Mouse (Mus musculus) embryonic facial prominence, embryonic 13.5 days (tissue): ENCODE measurements at regions not wholly inside any gene's neighbourhood (a gene's known extent, or its start where the extent isn't known, plus 50 kb on each side); places are given as distances from the start of the nearest gene placed in this dataset.
A peak's percentile ranks its signal among the peaks of the same experiment; 100 is the strongest.

Source experiments
- ATAC-seq: fragments of 200-750 bp; cut with Nextera tagmentation; 2 replicates; pipeline ENCODE4 v1.8.0; 2017; ENCODE audit warnings: low read depth; ENCODE audit not compliant: insufficient number of reproducible peaks, insufficient read depth, low FRiP score, low TSS enrichment
- H3K27ac ChIP-seq: fragments of 300-500 bp; sonication (generic); 2 replicates; pipeline ENCODE4 v1.5.1; 2015; ENCODE audit warnings: moderate library complexity, mild to moderate bottlenecking, inconsistent platforms
- H3K27me3 ChIP-seq: fragments of 300-500 bp; sonication (generic); 2 replicates; pipeline ENCODE4 v1.6.1; 2015; ENCODE audit warnings: mild to moderate bottlenecking, inconsistent platforms
- H3K36me3 ChIP-seq: fragments of 300-500 bp; sonication (generic); 2 replicates; pipeline ENCODE4 v1.6.1; 2015; ENCODE audit warnings: mild to moderate bottlenecking, inconsistent platforms
- H3K4me1 ChIP-seq: fragments of 300-500 bp; sonication (generic); 2 replicates; pipeline ENCODE4 v1.6.1; 2015; ENCODE audit warnings: inconsistent platforms
- H3K4me2 ChIP-seq: fragments of 300-500 bp; sonication (generic); 2 replicates; pipeline ENCODE4 v1.6.1; 2015; ENCODE audit warnings: moderate library complexity, mild to moderate bottlenecking, inconsistent platforms
- H3K4me3 ChIP-seq: fragments of 300-500 bp; sonication (generic); 2 replicates; pipeline ENCODE4 v1.5.1; 2015; ENCODE audit warnings: mild to moderate bottlenecking, inconsistent platforms
- H3K9ac ChIP-seq: fragments of 300-500 bp; sonication (generic); 2 replicates; pipeline ENCODE4 v1.6.1; 2015; ENCODE audit warnings: mild to moderate bottlenecking, inconsistent platforms
- H3K9me3 ChIP-seq: fragments of 300-500 bp; sonication (generic); 2 replicates; pipeline ENCODE4 v1.6.1; 2016; ENCODE audit warnings: inconsistent platforms
- WGBS: fragments of 180-500 bp; shearing (Covaris S2); methylation state at CpG from one replicate; pipeline ENCODE4 v1.1.7; 2015; ENCODE audit warnings: mixed read lengths; 5-methylcytosine and 5-hydroxymethylcytosine counted together

GRCm38 (mm10) chr2:59406976-59407375 is 77.5 kb upstream of the Dapl1 start:
- WGBS, result 69% methylated on average over 3 of the region's 3 CpGs

GRCm38 (mm10) chr2:59407512-59407988 is 76.9 kb upstream of the Dapl1 start:
- no peaks in the 10 kb centered on the region for H3K27me3 ChIP-seq
- no peak overlapping the region for H3K4me2 ChIP-seq
- ATAC-seq, result no peak
- H3K9me3 ChIP-seq, result 0 out of 2 replicates have a peak, but pooled peaks cover 1% of the 10 kb centered on the region
- H3K4me3 ChIP-seq, result no peak overlapping the region
- no peaks in the 10 kb centered on the region for H3K36me3 ChIP-seq
- WGBS, result 41% methylated on average over 13 of the region's 13 CpGs
- H3K4me1 ChIP-seq, result peaks cover 15% of the 10 kb centered on the region; the same call in 1 of the 2 replicates
- no peak overlapping the region for H3K9ac ChIP-seq
- no peak overlapping the region for H3K27ac ChIP-seq

More at GRCm38 (mm10) chr2:59406976-59407375, 77.5 kb upstream of the Dapl1 start:
- H3K9ac ChIP-seq, result no peak overlapping the region
- H3K27ac ChIP-seq, result no peak overlapping the region
- peaks cover 15% of the 10 kb centered on the region; the same call in 1 of the 2 replicates for H3K4me1 ChIP-seq
- no peaks in the 10 kb centered on the region for H3K9me3 ChIP-seq
- H3K36me3 ChIP-seq, result no peaks in the 10 kb centered on the region
- no peak overlapping the region for H3K4me2 ChIP-seq
- no peaks in the 10 kb centered on the region for H3K27me3 ChIP-seq
- no peak for ATAC-seq
- H3K4me3 ChIP-seq, result no peak overlapping the region

DNA sequence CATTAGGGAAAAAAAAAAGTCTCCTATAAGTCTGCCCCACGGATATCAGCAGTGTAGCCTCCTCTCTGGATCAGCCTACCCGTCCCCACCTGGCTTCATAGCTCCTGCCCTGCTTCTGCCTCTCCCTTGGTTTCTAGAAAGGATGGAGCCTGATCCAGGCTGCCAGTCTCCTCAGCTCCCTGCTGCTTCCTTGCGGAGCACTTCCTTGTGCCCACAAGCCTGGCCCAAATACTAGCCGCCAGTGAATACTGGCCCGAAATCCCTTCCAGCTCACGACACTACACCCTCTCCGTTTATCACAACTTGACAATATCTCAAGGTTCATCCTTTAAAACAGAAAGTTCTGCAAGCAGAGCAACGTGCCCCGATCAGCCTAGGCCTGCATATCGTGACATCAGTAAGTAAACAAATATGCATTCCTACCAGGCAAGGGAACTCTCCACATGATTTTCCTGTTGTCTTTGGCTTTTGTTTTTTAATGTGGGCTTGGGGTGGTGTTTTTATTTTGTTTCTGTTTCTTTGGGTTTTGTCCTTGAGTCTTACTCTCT is 76.3 kb upstream of the Dapl1 start:
- ATAC-seq, result no peak
- 68% methylated on average over 10 of the region's 10 CpGs for WGBS
- no peak overlapping the region for H3K9ac ChIP-seq

GRCm38 (mm10) chr2:59414612-59415011 is 69.8 kb upstream of the Dapl1 start:
- 53% methylated on average over 9 of the region's 9 CpGs for WGBS
- H3K27ac ChIP-seq, result no peak overlapping the region
- no peak overlapping the region for H3K4me2 ChIP-seq
- no peak overlapping the region for H3K4me3 ChIP-seq
- H3K36me3 ChIP-seq, result no peaks in the 10 kb centered on the region
- peaks cover 25% of the 10 kb centered on the region for H3K4me1 ChIP-seq
- no peak for ATAC-seq
- no peaks in the 10 kb centered on the region for H3K27me3 ChIP-seq
- H3K9ac ChIP-seq, result no peak overlapping the region
- peaks cover 5% of the 10 kb centered on the region; the same call in 1 of the 2 replicates for H3K9me3 ChIP-seq

More for the DNA sequence above, 76.3 kb upstream of the Dapl1 start:
- H3K4me3 ChIP-seq, result no peak overlapping the region
- H3K27ac ChIP-seq, result no peak overlapping the region
- H3K36me3 ChIP-seq, result no peaks in the 10 kb centered on the region
- H3K9me3 ChIP-seq, result peaks cover 5% of the 10 kb centered on the region; the same call in 1 of the 2 replicates
- peaks cover 15% of the 10 kb centered on the region; the same call in 1 of the 2 replicates for H3K4me1 ChIP-seq
- no peaks in the 10 kb centered on the region for H3K27me3 ChIP-seq
- no peak overlapping the region for H3K4me2 ChIP-seq

DNA sequence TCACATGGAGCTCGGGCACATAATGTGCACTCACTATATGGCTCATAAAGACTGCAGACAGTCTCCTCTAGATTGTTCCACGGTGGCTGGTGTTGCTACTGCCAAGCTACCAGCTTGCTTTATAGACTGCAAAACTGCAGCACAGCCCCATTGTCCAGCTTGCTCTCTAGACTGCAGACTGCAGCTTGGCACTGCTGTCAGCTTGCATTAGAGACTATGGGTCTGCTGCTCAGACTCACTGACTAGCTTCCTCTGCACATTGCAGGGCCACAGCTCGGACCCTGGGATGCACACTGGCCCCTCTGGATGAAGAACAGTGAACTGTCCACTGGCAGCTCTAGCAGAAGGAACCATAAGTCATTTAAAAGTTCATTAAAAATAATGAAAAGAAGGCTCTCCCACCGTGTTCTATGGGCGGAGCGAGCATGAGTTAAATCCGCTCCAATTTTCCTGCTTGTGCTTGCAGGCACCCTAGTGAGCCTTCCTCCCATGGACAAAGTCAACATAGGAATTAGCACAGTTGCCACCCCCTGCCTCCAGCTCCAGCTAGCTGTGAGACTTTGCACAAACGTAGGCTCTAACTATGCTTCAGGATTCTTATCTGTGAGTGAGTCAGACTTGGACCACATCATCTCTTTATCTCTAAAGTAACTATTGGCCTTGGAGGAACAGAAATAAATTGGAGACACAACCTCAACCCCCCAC is 67.8 kb upstream of the Dapl1 start:
- Histone ChIP-seq H3K36me3 (no peaks in the 10 kb centered on the region), H3K9me3 (peaks cover 5% of the 10 kb centered on the region; the same call in 1 of the 2 replicates), H3K4me2 (no peak overlapping the region), H3K27ac (no peak overlapping the region), H3K27me3 (no peaks in the 10 kb centered on the region), H3K4me3 (no peak overlapping the region), H3K9ac (no peak overlapping the region), H3K4me1 (peaks cover 25% of the 10 kb centered on the region)
- ATAC-seq, result no peak
- WGBS, result 80% methylated on average over 8 of the region's 8 CpGs

DNA sequence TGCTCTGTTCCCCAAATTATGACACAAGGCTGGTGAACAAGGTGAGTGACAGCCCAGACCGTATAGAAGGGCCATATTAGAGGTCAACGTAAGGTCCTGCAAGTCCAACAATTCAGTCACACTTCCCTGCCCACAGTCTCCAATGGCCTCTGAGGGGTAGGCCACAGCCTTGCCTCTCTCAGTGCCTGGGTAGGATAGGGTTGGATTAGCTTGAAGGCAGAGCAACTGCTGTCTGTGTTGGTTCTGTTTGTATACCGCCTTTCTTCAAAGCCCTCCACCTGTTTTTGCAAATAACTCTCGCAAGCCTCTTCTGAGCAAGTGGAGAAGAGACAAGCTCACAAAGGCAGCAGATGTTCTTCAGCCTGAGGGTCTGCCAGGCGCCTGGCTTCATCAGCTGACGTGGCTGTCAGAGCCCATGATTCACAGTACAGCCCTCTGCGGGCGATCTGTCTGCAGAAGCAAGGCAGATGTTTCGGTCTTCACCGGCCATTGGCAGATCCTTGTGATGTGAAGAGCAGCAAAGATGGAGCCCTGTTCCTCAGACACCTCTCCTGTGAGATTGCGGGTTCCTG is 67.0 kb upstream of the Dapl1 start:
- Histone ChIP-seq H3K9ac (no peak overlapping the region), H3K36me3 (no peaks in the 10 kb centered on the region), H3K27ac (no peak overlapping the region), H3K4me3 (no peak overlapping the region), H3K4me1 (peaks cover 30% of the 10 kb centered on the region), H3K27me3 (no peaks in the 10 kb centered on the region), H3K4me2 (no peak overlapping the region), H3K9me3 (peaks cover 4% of the 10 kb centered on the region; the same call in 1 of the 2 replicates)
- no peak for ATAC-seq
- WGBS, result 78% methylated on average over 11 of the region's 11 CpGs

DNA sequence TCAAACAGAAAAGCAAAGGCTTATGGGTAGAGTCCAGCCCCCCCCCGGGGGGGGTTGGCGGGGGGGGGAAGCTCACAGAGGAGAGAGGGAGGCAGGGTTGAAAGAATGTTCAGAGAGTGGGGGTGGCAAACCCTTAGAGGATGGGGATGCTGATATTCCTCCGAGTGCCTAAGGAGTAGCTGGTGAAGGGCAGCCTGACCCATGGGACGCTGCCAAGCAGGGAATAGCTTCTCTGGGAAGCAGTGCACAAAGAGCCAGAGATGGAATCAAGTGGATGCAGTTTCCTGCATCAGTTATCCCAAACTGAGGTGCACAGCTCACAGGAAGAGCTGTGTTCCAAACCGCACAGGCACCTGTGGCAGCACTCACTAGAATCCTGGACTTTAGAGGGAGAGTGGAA is 64.0 kb upstream of the Dapl1 start:
- Histone ChIP-seq H3K27me3 (no peaks in the 10 kb centered on the region), H3K4me3 (no peak overlapping the region), H3K9ac (no peak overlapping the region), H3K4me1 (peaks cover 28% of the 10 kb centered on the region), H3K9me3 (no peaks in the 10 kb centered on the region), H3K4me2 (no peak overlapping the region), H3K27ac (no peak overlapping the region), H3K36me3 (no peaks in the 10 kb centered on the region)
- 75% methylated on average over 5 of the region's 5 CpGs for WGBS
- no peak for ATAC-seq

DNA sequence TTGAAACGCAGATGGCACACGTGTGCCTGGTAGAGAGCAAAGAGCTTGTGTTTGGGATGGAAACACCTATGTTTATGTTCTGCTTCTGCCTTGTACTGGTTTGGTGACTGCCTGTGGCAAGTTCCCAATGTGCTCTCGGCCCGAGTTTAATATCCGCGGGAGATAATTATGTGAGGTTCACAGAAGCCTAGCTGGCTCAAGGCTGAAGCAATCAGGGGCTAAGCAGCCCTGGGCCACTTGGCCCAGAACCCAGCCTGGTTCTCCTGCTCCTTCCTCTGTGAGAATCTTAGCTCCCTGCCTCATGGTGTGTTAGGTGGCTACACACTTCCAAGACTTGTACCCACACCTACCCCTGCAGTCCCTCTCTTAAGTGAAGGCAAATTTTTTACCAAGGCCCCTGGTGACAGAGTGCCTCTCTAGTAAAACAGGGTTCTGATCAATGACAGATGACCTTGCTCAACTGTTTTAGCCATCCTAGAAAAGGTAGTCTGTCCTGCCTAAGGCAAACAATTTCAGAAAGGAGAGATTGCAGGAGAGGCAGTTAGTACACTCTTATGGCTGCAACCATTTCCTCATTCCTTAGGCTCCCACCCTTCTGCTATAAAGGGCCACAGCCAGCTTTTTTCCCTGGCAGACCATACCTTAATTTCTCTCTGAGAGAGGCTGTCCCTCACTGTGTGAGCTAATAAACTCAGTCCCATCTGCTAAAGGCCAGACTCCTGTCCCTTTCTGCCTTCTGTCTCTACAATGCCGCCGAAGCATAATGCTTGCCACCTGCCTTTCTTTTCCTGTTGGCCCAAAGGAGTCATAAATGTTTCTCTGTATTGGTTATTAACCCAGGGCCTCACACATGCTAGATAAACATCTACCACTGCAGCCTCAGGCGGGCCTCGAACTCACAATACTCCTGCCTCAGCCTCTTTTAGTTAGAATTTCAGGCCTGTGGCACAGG is 61.9 kb upstream of the Dapl1 start:
- ATAC-seq, result no peak
- Histone ChIP-seq H3K4me2 (no peak overlapping the region), H3K9me3 (no peaks in the 10 kb centered on the region), H3K4me1 (peaks cover 16% of the 10 kb centered on the region), H3K27ac (0 out of 2 replicates have a peak overlapping the region, but pooled peaks have one; percentile 16), H3K36me3 (no peaks in the 10 kb centered on the region), H3K27me3 (no peaks in the 10 kb centered on the region), H3K9ac (no peak overlapping the region), H3K4me3 (no peak overlapping the region)
- WGBS, result 61% methylated on average over 10 of the region's 10 CpGs

GRCm38 (mm10) chr2:59424205-59424604 is 60.2 kb upstream of the Dapl1 start:
- Histone ChIP-seq H3K4me1 (peaks cover 16% of the 10 kb centered on the region), H3K36me3 (no peaks in the 10 kb centered on the region), H3K4me2 (no peak overlapping the region), H3K27me3 (no peaks in the 10 kb centered on the region), H3K27ac (no peak overlapping the region), H3K9ac (no peak overlapping the region), H3K9me3 (no peaks in the 10 kb centered on the region), H3K4me3 (no peak overlapping the region)
- 86% methylated on average over 2 of the region's 2 CpGs for WGBS
- ATAC-seq, result no peak

GRCm38 (mm10) chr2:59424729-59425128 is 59.7 kb upstream of the Dapl1 start:
- Histone ChIP-seq H3K4me3 (no peak overlapping the region), H3K36me3 (no peaks in the 10 kb centered on the region), H3K27ac (no peak overlapping the region), H3K9me3 (no peaks in the 10 kb centered on the region), H3K4me2 (no peak overlapping the region), H3K9ac (no peak overlapping the region), H3K27me3 (no peaks in the 10 kb centered on the region), H3K4me1 (peaks cover 16% of the 10 kb centered on the region)
- ATAC-seq, result 0 out of 2 replicates have a peak, but pooled peaks have one; percentile 40
- WGBS, result 33% methylated on average over 5 of the region's 5 CpGs

DNA sequence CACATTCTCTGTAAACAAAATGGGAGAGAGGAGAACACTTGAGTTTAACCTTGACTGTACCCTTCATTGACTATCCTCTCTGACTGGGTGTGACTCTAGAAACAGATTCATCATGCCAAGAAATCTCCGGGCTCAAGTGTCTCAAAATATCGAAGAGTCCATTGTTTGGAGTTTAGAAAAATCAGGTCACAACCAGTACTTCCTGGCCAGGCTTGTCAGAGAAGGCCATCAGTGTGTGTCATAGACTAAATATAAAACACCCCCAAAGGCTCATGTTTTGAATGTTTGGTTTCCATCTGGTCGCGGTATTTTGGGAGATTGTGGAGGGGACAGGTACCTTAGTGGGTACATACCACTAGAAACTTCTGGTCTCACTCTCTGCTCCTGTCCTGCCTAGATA is 58.6 kb upstream of the Dapl1 start:
- H3K27me3 ChIP-seq, result no peaks in the 10 kb centered on the region
- H3K4me3 ChIP-seq, result no peak overlapping the region
- H3K9me3 ChIP-seq, result no peaks in the 10 kb centered on the region
- no peak overlapping the region for H3K4me2 ChIP-seq
- WGBS, result 92% methylated on average over 4 of the region's 4 CpGs
- ATAC-seq, result no peak
- H3K9ac ChIP-seq, result no peak overlapping the region
- no peak overlapping the region for H3K27ac ChIP-seq
- peaks cover 18% of the 10 kb centered on the region for H3K4me1 ChIP-seq
- H3K36me3 ChIP-seq, result no peaks in the 10 kb centered on the region
